Mouse (Mus musculus): Measurements from ENCODE around the gene Gfer.

The Gfer gene

DNA sequence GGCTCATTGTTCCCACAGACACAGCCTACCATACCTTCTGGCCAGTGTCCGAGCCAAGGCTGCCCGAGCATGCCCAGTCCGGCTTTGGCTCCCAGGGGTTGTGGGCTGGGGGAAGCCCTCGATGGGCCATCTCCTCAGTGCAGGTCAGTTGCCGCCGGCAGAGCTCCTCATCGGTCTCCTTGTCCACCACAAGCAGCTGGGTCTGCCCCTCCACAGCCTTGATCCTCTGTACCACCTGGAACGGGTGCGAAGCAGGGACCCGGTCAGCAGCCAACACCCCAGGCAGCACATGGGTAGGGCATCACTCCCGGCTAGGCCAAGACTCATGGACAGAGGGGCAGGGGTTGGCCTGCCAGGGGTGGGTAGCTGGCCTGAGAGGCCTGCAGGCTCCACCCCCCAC is 48.5 kb downstream of the Gfer start:
- DNase-seq (ENCODE audit: low spot score) = no peak

GRCm38 (mm10) chr17:24646381-24646780 is 49.6 kb downstream of the Gfer start:
- DNase-seq (ENCODE audit: low spot score) = no peak

DNA sequence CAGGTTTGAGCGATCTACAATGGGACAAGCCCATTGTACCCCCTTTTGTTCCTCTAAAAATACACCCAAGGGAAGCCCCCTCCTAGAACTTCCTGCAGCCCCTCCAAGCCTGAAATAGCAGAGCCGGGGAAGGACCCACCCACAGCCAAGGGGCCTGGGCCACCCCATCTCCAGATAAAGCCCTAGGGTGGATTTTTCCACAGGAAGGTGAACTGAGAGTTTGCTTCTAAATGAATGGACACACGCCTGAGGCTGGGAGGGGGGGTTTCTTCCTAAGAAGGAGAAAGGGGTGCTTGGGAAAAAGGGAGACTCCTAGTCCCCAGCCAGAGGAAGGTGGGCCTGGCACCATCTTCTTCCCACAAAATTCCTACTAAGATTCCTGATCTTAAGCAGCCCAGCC is 50.0 kb downstream of the Gfer start:
- DNase-seq (ENCODE audit: low spot score) = no peak

DNA sequence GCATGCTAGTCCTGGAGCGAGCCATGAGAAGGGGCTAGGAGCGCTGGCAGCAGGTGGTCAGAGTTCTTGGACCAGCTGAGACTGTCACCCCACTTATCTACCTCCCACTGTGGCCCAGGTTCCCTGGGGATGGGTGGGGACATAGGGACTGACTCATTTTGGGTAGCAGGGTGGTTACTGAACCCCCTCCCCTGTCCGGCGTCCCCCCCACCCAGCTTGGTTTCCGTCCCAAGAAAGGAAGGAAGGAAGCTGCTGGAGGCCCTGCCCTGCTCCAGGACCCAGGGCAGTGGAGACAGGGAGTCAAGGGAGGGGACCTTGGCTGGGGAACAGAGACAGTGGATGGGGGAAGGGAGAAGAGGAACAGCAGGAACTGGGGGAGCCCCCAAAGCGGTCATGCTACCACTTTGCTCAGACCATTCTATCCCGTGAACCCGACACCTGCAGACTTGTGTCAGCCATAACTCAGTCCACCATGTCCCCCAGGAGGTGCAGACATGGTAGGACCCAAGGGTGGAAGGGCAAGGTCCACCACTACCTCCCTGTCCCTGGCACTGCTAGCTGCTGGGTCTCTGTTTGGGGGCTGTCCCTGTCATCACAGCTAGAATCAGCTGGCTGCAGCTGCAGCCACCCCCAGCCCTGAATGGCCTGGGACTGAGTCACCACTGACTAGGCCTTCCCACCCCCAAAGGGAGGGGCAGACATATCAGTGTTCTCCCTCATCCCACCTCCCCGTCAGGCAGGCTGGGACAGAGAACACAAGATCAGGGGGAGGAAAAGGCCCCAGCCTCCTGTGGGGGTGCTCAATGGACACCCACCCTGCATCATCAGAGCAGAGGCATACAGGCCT is 50.9 kb downstream of the Gfer start:
- no peak for DNase-seq (ENCODE audit: low spot score)

GRCm38 (mm10) chr17:24644030-24644715 is 51.8 kb downstream of the Gfer start:
- no peak for DNase-seq (ENCODE audit: low spot score)
